ENCODE assay signal across 15 mouse cellular contexts in the genomic region with DNA sequence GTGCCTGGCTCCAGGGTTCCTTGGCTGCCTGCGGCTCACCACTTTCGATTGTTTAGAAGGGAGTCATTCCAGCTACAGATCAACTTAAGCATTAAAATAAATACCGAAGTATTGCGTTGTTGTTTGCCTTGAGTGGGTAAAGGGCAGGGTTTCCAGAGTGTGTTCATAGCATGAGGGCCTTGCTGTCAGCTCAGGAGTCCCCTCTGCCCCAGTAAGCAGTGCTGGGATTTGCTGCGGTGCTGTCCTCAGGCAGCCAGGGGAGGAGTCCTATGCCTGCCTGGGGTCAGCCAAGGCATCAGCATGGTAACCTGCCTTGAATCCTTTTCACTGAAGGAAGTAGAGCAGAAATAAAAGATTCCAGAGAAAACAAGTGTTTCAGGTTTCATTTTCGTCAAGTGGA. TPM values are rescaled to one million over a fixed set of nuclear protein-coding genes. Genes with fewer than 3 reads are reported as not detected.
A peak's percentile ranks its signal among the peaks of the same experiment; 100 is the strongest.
DNase-seq lines count a peak whose midpoint lies in the region; ATAC-seq and TF ChIP-seq lines count a peak whose summit lies in the region.
"Had no signal": no experiment of that assay in that cellular context is flagged by ENCODE, and none has a peak within 500 bp of the region (broad histone marks: within the 10 kb centered on the region; RNA-seq: fewer than 3 reads in every experiment).

No protein-coding gene starts in this region.

- H3K27ac ChIP-seq in embryonic facial prominence, embryonic 14.5 days (replicated peaks; ENCODE audit: low read depth, low read length): no peak overlapping the region
- no peak overlapping the region for H3K27ac ChIP-seq in embryonic facial prominence, embryonic 10.5 days (replicated peaks)
- H3K27ac ChIP-seq in spleen, adult 2 months (ENCODE audit: insufficient read depth, low read length): peak overlapping the region; percentile 49
- H3K27ac ChIP-seq in lung, postnatal 0 days (ENCODE audit: low read length): peak overlapping the region; percentile 66
- no peak overlapping the region for H3K27ac ChIP-seq in midbrain, embryonic 15.5 days
- H3K27ac ChIP-seq: forebrain, embryonic 10.5 days; neural tube, embryonic 12.5 days had no signal

- peak; percentile 66 for DNase-seq in embryonic facial prominence, embryonic 14.5 days (ENCODE audit: low spot score)
- no peak for DNase-seq in embryonic facial prominence, embryonic 10.5 days (ENCODE audit: low spot score)
- no peak for DNase-seq in spleen, adult 2 months (ENCODE audit: low read depth in 1 of 2, low spot score in 2 of 2)
- DNase-seq in spleen, adult 12 weeks (ENCODE audit: low spot score): no peak
- peak; percentile 91 for DNase-seq in lung, postnatal 0 days (ENCODE audit: low spot score)
- DNase-seq in c-Kit-positive CD71-positive TER-119-positive erythroid progenitor cells, embryonic 14.5 days (ENCODE audit: low spot score): no peak
- DNase-seq in gastrocnemius, postnatal 25 days: no peak
- DNase-seq: right cerebral cortex, postnatal 4 days; thymus, postnatal 25 days had no signal

- no peak overlapping the region for H3K4me3 ChIP-seq in embryonic facial prominence, embryonic 14.5 days (ENCODE audit: low read depth, low read length)
- no peak overlapping the region for H3K4me3 ChIP-seq in embryonic facial prominence, embryonic 10.5 days
- H3K4me3 ChIP-seq in spleen, adult 2 months (ENCODE audit: extremely low read depth, insufficient read depth, insufficient read length): no peak overlapping the region
- no peak overlapping the region for H3K4me3 ChIP-seq in lung, postnatal 0 days (ENCODE audit: low read depth, low read length)
- H3K4me3 ChIP-seq in midbrain, embryonic 15.5 days: no peak overlapping the region
- H3K4me3 ChIP-seq: forebrain, embryonic 10.5 days; neural tube, embryonic 12.5 days had no signal

- peak; percentile 85 for ATAC-seq in embryonic facial prominence, embryonic 14.5 days (ENCODE audit: low read depth)
- peak; percentile 93 for ATAC-seq in lung, postnatal 0 days
- no peak for ATAC-seq in midbrain, embryonic 15.5 days (replicated peaks)
- ATAC-seq: hindbrain, embryonic 16.5 days had no signal

- TF ChIP-seq EP300 in lung, postnatal 0 days (IDR thresholded peaks at IDR 0.05): peak; percentile 73

- no peaks in the 10 kb centered on the region for H3K9me3 ChIP-seq in embryonic facial prominence, embryonic 14.5 days (ENCODE audit: control insufficient read depth, low read length)
- H3K9me3 ChIP-seq in embryonic facial prominence, embryonic 10.5 days: no peaks in the 10 kb centered on the region
- no peaks in the 10 kb centered on the region for H3K9me3 ChIP-seq in lung, postnatal 0 days (ENCODE audit: low read length)
- H3K9me3 ChIP-seq in midbrain, embryonic 15.5 days: no peaks in the 10 kb centered on the region
- H3K9me3 ChIP-seq: forebrain, embryonic 10.5 days; neural tube, embryonic 12.5 days had no signal

- no peak for TF ChIP-seq POLR2A in spleen, adult 2 months (IDR thresholded peaks at IDR 0.05; ENCODE audit: low read depth, low read length)

- no peak overlapping the region for H3K9ac ChIP-seq in embryonic facial prominence, embryonic 14.5 days (ENCODE audit: low read depth, low read length)
- no peak overlapping the region for H3K9ac ChIP-seq in lung, postnatal 0 days (replicated peaks; ENCODE audit: low read depth)
- H3K9ac ChIP-seq in midbrain, embryonic 15.5 days: no peak overlapping the region
- H3K9ac ChIP-seq: neural tube, embryonic 12.5 days had no signal

- TF ChIP-seq CTCF in spleen, adult 2 months (IDR thresholded peaks at IDR 0.05; ENCODE audit: extremely low read depth, insufficient read depth, insufficient read length, insufficient replicate concordance): no peak
- no peak for TF ChIP-seq CTCF in lung, postnatal 0 days (IDR thresholded peaks at IDR 0.05)

- no peaks in the 10 kb centered on the region for H3K4me1 ChIP-seq in embryonic facial prominence, embryonic 14.5 days (ENCODE audit: control insufficient read depth, insufficient read depth, low read length)
- peaks cover 22% of the 10 kb centered on the region for H3K4me1 ChIP-seq in embryonic facial prominence, embryonic 10.5 days
- H3K4me1 ChIP-seq in spleen, adult 2 months (ENCODE audit: control insufficient read depth, insufficient read depth, insufficient read length): peaks cover 54% of the 10 kb centered on the region; the same call in 1 of the 2 replicates
- peaks cover 4% of the 10 kb centered on the region for H3K4me1 ChIP-seq in lung, postnatal 0 days (ENCODE audit: insufficient read depth, low read depth, low read length)
- no peaks in the 10 kb centered on the region for H3K4me1 ChIP-seq in midbrain, embryonic 15.5 days

- WGBS in embryonic facial prominence, embryonic 14.5 days: 71% methylated on average over 6 of the region's 6 CpGs
- WGBS in embryonic facial prominence, embryonic 10.5 days: 84% methylated on average over 6 of the region's 6 CpGs
- WGBS in spleen, adult 2 months: 88% methylated on average over 6 of the region's 6 CpGs
- WGBS in lung, postnatal 0 days: 55% methylated on average over 6 of the region's 6 CpGs
- WGBS in midbrain, embryonic 15.5 days: 80% methylated on average over 6 of the region's 6 CpGs

- H3K4me2 ChIP-seq in embryonic facial prominence, embryonic 14.5 days (ENCODE audit: low read depth, low read length): no peak overlapping the region
- no peak overlapping the region for H3K4me2 ChIP-seq in lung, postnatal 0 days (replicated peaks; ENCODE audit: low read depth, low read length)
- H3K4me2 ChIP-seq in midbrain, embryonic 15.5 days: no peak overlapping the region
- H3K4me2 ChIP-seq: neural tube, embryonic 12.5 days had no signal

- no peaks in the 10 kb centered on the region for H3K27me3 ChIP-seq in embryonic facial prominence, embryonic 14.5 days (replicated peaks; ENCODE audit: control insufficient read depth, insufficient read depth, low read length)
- no peaks in the 10 kb centered on the region for H3K27me3 ChIP-seq in embryonic facial prominence, embryonic 10.5 days (replicated peaks; ENCODE audit: low read depth, poor library complexity, severe bottlenecking)
- H3K27me3 ChIP-seq in spleen, adult 2 months (ENCODE audit: control insufficient read depth, insufficient read depth, low read length): no peaks in the 10 kb centered on the region
- no peaks in the 10 kb centered on the region for H3K27me3 ChIP-seq in lung, postnatal 0 days (replicated peaks; ENCODE audit: insufficient read depth, low read length)
- no peaks in the 10 kb centered on the region for H3K27me3 ChIP-seq in midbrain, embryonic 15.5 days (replicated peaks)
- H3K27me3 ChIP-seq: neural tube, embryonic 12.5 days had no signal

- H3K36me3 ChIP-seq in embryonic facial prominence, embryonic 14.5 days (ENCODE audit: control insufficient read depth, insufficient read depth, low read length): no peaks in the 10 kb centered on the region
- H3K36me3 ChIP-seq in embryonic facial prominence, embryonic 10.5 days (replicated peaks): no peaks in the 10 kb centered on the region
- H3K36me3 ChIP-seq in spleen, adult 2 months (ENCODE audit: control insufficient read depth, insufficient read depth, low read length): peaks cover 2% of the 10 kb centered on the region; the same call in 1 of the 2 replicates
- no peaks in the 10 kb centered on the region for H3K36me3 ChIP-seq in lung, postnatal 0 days (ENCODE audit: insufficient read depth, low read length)
- no peaks in the 10 kb centered on the region for H3K36me3 ChIP-seq in midbrain, embryonic 15.5 days (replicated peaks)
- H3K36me3 ChIP-seq: forebrain, embryonic 10.5 days; neural tube, embryonic 12.5 days had no signal

RNA-seq across cellular contexts. Expression of a gene that starts 18.6 kb away (rescaled TPM):
- polyA plus RNA-seq in embryonic facial prominence, embryonic 14.5 days (2014; fragmentation: Nextera tagmentation; extraction: Ambion mirVana): 2.2 and 2.5 TPM in 2 replicates
- polyA plus RNA-seq in embryonic facial prominence, embryonic 10.5 days (2016; fragmentation: Nextera tagmentation; extraction: Ambion mirVana): 3.8 and 4.5 TPM in 2 replicates
- 42.4 and 56.2 TPM in 2 replicates for polyA plus RNA-seq in spleen, adult 2 months (2012; rRNA removed)
- 15.6 and 16.1 TPM in 2 replicates for polyA plus RNA-seq in lung, postnatal 0 days (2015; fragmentation: Nextera tagmentation; extraction: Ambion mirVana)
- 3.0 and 4.3 TPM in 2 replicates for polyA plus RNA-seq in midbrain, embryonic 15.5 days (2015; fragmentation: Nextera tagmentation; extraction: Ambion mirVana)
- 1 to 10 TPM; 3.0 to 4.7 TPM for total RNA-seq in gastrocnemius, postnatal 25 days (2021)

RNA-seq across cellular contexts. Expression of a gene that starts 33.1 kb away (rescaled TPM):
- 48.7 and 53.0 TPM in 2 replicates for polyA plus RNA-seq in embryonic facial prominence, embryonic 14.5 days (2014; fragmentation: Nextera tagmentation; extraction: Ambion mirVana)
- polyA plus RNA-seq in embryonic facial prominence, embryonic 10.5 days (2016; fragmentation: Nextera tagmentation; extraction: Ambion mirVana): 41.9 and 44.8 TPM in 2 replicates
- polyA plus RNA-seq in spleen, adult 2 months (2012; rRNA removed): 18.7 and 19.3 TPM in 2 replicates
- polyA plus RNA-seq in lung, postnatal 0 days (2015; fragmentation: Nextera tagmentation; extraction: Ambion mirVana): 28.2 and 30.6 TPM in 2 replicates
- polyA plus RNA-seq in midbrain, embryonic 15.5 days (2015; fragmentation: Nextera tagmentation; extraction: Ambion mirVana): 75.8 and 79.0 TPM in 2 replicates
- total RNA-seq in gastrocnemius, postnatal 25 days (2021): 1 to 10 TPM; 4.4 to 6.2 TPM

RNA-seq across cellular contexts. Expression of a gene that starts 40.0 kb away (rescaled TPM):
- polyA plus RNA-seq in embryonic facial prominence, embryonic 14.5 days (2014; fragmentation: Nextera tagmentation; extraction: Ambion mirVana): 0.94 and 1.9 TPM in 2 replicates
- polyA plus RNA-seq in embryonic facial prominence, embryonic 10.5 days (2016; fragmentation: Nextera tagmentation; extraction: Ambion mirVana): 0.68 and 0.72 TPM in 2 replicates
- 24.3 and 27.4 TPM in 2 replicates for polyA plus RNA-seq in spleen, adult 2 months (2012; rRNA removed)
- 1.1 and 1.3 TPM in 2 replicates for polyA plus RNA-seq in lung, postnatal 0 days (2015; fragmentation: Nextera tagmentation; extraction: Ambion mirVana)
- polyA plus RNA-seq in midbrain, embryonic 15.5 days (2015; fragmentation: Nextera tagmentation; extraction: Ambion mirVana): 1.1 and 1.4 TPM in 2 replicates
- total RNA-seq in gastrocnemius, postnatal 25 days (2021): 10 to 100 TPM; 28.8 to 31.6 TPM

RNA-seq across cellular contexts. Expression of a gene that starts 52.3 kb away (rescaled TPM):
- polyA plus RNA-seq in embryonic facial prominence, embryonic 14.5 days (2014; fragmentation: Nextera tagmentation; extraction: Ambion mirVana): 233 and 249 TPM in 2 replicates
- 200 and 208 TPM in 2 replicates for polyA plus RNA-seq in embryonic facial prominence, embryonic 10.5 days (2016; fragmentation: Nextera tagmentation; extraction: Ambion mirVana)
- polyA plus RNA-seq in spleen, adult 2 months (2012; rRNA removed): 97.5 and 107 TPM in 2 replicates
- 215 and 225 TPM in 2 replicates for polyA plus RNA-seq in lung, postnatal 0 days (2015; fragmentation: Nextera tagmentation; extraction: Ambion mirVana)
- polyA plus RNA-seq in midbrain, embryonic 15.5 days (2015; fragmentation: Nextera tagmentation; extraction: Ambion mirVana): 224 and 232 TPM in 2 replicates
- 10 to 100 TPM; 37.1 to 40.7 TPM for total RNA-seq in gastrocnemius, postnatal 25 days (2021)

RNA-seq across cellular contexts. Expression of a gene that starts 56.3 kb away (rescaled TPM):
- polyA plus RNA-seq in embryonic facial prominence, embryonic 14.5 days (2014; fragmentation: Nextera tagmentation; extraction: Ambion mirVana): not detected in 2 replicates
- 0.22 TPM in 1 of 2 replicates, not detected in the other for polyA plus RNA-seq in embryonic facial prominence, embryonic 10.5 days (2016; fragmentation: Nextera tagmentation; extraction: Ambion mirVana)
- polyA plus RNA-seq in spleen, adult 2 months (2012; rRNA removed): not detected in 2 replicates
- polyA plus RNA-seq in lung, postnatal 0 days (2015; fragmentation: Nextera tagmentation; extraction: Ambion mirVana): 0.18 TPM in 1 of 2 replicates, not detected in the other
- 0.20 and 0.27 TPM in 2 replicates for polyA plus RNA-seq in midbrain, embryonic 15.5 days (2015; fragmentation: Nextera tagmentation; extraction: Ambion mirVana)
- not detected for total RNA-seq in gastrocnemius, postnatal 25 days (2021)
- total RNA-seq: common myeloid progenitor, adult 5-6 weeks; megakaryocyte-erythroid progenitor cell, adult 5-6 weeks had no signal
- polyA plus RNA-seq: forebrain, embryonic 10.5 days had no signal

Comparison
In these comparisons a context has a peak if more than half of its experiments do, and no peak if none do; other contexts are left out.
1. DNase-seq: peak in embryonic facial prominence, embryonic 14.5 days (single experiment) and lung, postnatal 0 days (single experiment); none in embryonic facial prominence, embryonic 10.5 days (single experiment), spleen, adult 2 months (0 of 2), spleen, adult 12 weeks (single experiment), c-Kit-positive CD71-positive TER-119-positive erythroid progenitor cells, embryonic 14.5 days (single experiment) and gastrocnemius, postnatal 25 days (single experiment).
2. H3K27ac ChIP-seq: peak in spleen, adult 2 months (single experiment) and lung, postnatal 0 days (single experiment); none in embryonic facial prominence, embryonic 14.5 days (single experiment), embryonic facial prominence, embryonic 10.5 days (single experiment) and midbrain, embryonic 15.5 days (single experiment).